Mouse (Mus musculus) stomach, embryonic 16.5 days (tissue): ENCODE results near the gene Pus7. TPM values are rescaled to one million over a fixed set of nuclear protein-coding genes. Genes with fewer than 3 reads are reported as not detected.

Experiments used
- ATAC-seq: fragments of 200-750 bp; cut with Nextera tagmentation; 2 replicates; pipeline ENCODE4 v1.8.0; 2017; ENCODE audit warnings: moderate number of reproducible peaks, moderate TSS enrichment; ENCODE audit not compliant: insufficient read depth, low FRiP score
- H3K27ac ChIP-seq: fragments of 300-500 bp; sonication (generic); 2 replicates; pipeline ENCODE4 v1.5.1; 2014; ENCODE audit warnings: low read length
- H3K27me3 ChIP-seq: fragments of 300-500 bp; sonication (generic); 2 replicates; pipeline ENCODE4 v1.6.1; 2014; ENCODE audit warnings: low read length, control low read depth, mixed read lengths; ENCODE audit not compliant: control insufficient read depth, insufficient read depth
- H3K36me3 ChIP-seq: fragments of 300-500 bp; sonication (generic); 2 replicates; pipeline ENCODE4 v1.6.1; 2014; ENCODE audit warnings: low read length; ENCODE audit not compliant: control insufficient read depth, insufficient read depth
- H3K4me1 ChIP-seq: fragments of 300-500 bp; sonication (generic); 2 replicates; pipeline ENCODE4 v1.6.1; 2014; ENCODE audit warnings: low read length, control low read depth, mixed read lengths; ENCODE audit not compliant: control insufficient read depth, insufficient read depth
- H3K4me2 ChIP-seq: fragments of 300-500 bp; sonication (generic); 2 replicates; pipeline ENCODE4 v1.6.1; 2014; ENCODE audit warnings: low read depth, low read length, mixed read lengths
- H3K4me3 ChIP-seq: fragments of 300-500 bp; sonication (generic); replicated peaks from 2 replicates; pipeline ENCODE4 v1.5.1; 2014; ENCODE audit warnings: mild to moderate bottlenecking, low read length
- H3K9ac ChIP-seq: fragments of 300-500 bp; sonication (generic); 2 replicates; pipeline ENCODE4 v1.6.1; 2014; ENCODE audit warnings: low read length
- H3K9me3 ChIP-seq: fragments of 300-500 bp; sonication (generic); replicated peaks from 2 replicates; pipeline ENCODE4 v1.6.1; 2016; ENCODE audit warnings: low read length, control low read depth; ENCODE audit not compliant: control insufficient read depth
- WGBS: fragments of 180-500 bp; shearing (Covaris S2); extraction: QIAGEN DNeasy Blood & Tissue Kit; methylation state at CpG from one replicate; pipeline ENCODE4 v1.1.7; 2014; 5-methylcytosine and 5-hydroxymethylcytosine counted together
- polyA plus RNA-seq: library from polyadenylated mRNA; unstranded; fragments of >200 nt; fragmentation: Nextera tagmentation; extraction: Ambion mirVana; gene quantifications from 2 replicates; pipeline ENCODE4 v1.2.1, GENCODE M21; 2015

Pus7 gene
- polyA plus RNA-seq, result 31.0 and 31.3 TPM in 2 replicates

DNA sequence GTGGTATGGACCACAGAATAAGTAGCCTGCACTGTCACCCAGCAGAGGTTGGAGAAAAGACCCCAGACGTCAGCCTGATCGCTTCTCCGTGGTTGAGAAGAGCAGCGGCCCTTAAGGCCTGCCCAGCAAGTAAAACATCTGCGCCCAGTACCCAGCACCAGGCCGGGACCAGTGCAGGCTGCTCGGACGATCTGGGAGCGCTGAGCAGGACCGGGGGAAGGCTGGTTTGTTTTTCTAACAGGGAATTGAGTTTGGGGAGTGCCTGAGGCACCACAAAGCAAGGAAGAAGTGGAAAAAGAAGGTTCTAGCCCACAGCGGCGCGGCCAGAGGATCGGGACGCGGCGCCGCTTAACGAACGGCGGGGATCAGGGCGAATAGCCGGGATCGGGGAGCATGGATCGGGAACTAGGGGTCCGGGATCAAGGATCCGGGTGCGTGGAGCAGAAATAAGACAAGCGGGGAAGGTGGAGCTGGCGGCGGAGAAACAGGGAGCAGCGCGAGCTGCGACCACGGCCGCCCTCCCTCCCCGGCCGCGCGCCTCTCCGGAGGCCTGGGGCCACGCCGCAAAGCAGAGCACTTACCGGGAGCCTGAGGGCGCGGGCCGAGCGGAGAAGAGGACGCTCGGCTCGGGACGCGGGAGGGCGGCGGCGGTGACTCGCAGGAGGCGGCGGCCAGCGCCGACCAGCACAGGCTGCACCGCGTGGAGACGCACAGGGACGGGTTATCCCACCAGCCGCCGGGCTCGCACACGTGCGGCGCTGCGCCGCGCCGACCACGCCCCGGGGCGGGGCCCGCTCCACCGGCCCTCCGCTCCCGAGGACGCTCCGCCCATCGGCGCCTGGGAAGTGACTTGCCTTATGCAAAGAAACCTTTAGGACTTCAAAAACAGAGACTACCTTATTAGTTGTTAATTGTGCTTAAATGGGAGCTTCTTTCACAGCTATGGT is at the start of gene Pus7:
Gene Pus7 (minus strand): TSS at position 781 of the 947 bp plus-strand sequence.
- Histone ChIP-seq H3K9me3 (no peaks in the 10 kb centered on the region), H3K27me3 (no peaks in the 10 kb centered on the region), H3K4me2 (peak within 1 kb of the TSS; percentile 69), H3K27ac (peak within 1 kb of the TSS; percentile 56), H3K36me3 (no peaks in the 10 kb centered on the region), H3K4me3 (peak within 1 kb of the TSS; percentile 81), H3K9ac (peak within 1 kb of the TSS; percentile 87), H3K4me1 (peaks cover 4% of the 10 kb centered on the region)
- peak; percentile 94 for ATAC-seq
- WGBS, result under 1% methylated on average over 83 of the region's 86 CpGs

DNA sequence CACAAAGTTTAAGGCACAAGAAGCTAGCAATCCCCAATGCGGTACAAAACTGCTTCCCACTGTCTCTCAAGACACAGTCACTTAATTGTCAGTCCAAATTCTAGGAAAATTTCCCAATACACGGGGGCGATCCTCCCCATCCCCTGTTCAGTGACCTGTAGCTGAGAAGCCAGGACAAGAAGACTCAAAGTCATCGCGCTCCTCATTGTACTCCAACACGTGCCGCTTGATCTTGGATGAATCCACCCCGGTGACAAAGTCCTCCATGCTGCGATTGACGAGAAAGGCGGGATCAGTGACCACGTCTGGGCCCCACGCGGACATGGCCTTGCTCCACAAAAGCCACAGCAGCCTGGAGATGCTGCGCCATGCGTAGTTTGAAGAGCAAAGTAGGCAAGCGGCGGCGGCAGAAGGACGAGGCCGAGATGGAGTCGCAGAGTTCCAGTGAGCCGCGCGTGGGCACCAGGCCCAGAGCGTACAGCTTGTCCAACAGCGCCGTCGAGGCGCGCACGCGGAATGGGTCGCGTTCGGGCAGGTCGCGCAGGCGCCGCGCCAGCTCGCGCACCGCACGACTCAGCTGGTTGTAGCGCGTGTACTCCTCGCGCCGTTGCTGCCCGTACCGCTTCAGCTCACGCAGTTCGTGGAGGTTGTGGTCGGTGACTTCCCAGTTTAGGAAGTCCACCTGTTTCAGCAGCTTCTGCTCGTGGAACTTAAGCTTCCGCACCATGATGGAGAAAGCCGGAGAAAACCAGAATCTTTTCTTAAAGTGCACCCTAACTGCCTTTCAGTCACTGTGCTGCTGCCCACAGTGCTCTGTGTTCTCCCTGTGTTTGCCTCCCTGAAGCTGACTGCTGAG is 47.6 kb upstream of the Pus7 start:
- H3K27ac ChIP-seq, result no peak overlapping the region
- peak overlapping the region; percentile 19 for H3K4me3 ChIP-seq
- no peaks in the 10 kb centered on the region for H3K36me3 ChIP-seq
- H3K4me2 ChIP-seq, result peak overlapping the region; percentile 36
- H3K9me3 ChIP-seq, result no peaks in the 10 kb centered on the region
- H3K27me3 ChIP-seq, result peaks cover 14% of the 10 kb centered on the region; the same call in 1 of the 2 replicates
- WGBS, result 40% methylated on average over 58 of the region's 58 CpGs
- H3K9ac ChIP-seq, result no peak overlapping the region
- no peak for ATAC-seq
- no peaks in the 10 kb centered on the region for H3K4me1 ChIP-seq

DNA sequence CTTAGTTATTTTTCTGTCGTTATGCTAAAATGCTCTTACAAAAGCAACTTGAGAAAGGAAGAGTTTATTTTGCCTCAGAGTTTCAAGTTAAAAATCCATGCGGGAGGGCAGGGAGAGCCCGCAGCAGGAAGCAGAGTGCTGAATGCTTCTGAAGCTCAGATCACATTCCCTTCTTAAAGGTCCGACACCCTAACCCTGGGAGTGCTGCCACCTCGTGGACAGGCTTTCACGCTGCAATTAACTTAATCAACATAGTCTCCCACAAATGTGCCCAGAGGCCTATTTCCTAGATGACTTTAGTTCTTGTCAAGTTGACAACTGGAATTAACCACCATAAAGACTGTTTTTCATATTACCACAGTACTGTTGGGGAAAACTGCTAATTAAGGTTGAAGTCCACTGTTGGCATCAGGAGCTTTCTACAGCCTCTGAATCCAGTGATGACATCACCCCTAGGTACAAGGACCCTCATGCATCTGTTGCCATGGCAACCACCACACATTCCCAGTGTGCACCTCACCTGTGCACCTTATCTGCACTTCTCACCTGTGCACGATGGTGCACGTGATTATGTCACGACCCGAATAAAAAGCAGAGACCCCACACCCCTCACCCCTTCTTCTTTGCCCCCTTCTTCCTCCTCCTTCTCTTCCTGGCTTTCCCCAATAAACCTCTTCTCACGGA is 43.0 kb upstream of the Pus7 start:
- Histone ChIP-seq H3K27ac (no peak overlapping the region), H3K4me2 (no peak overlapping the region), H3K4me1 (no peaks in the 10 kb centered on the region), H3K9me3 (no peaks in the 10 kb centered on the region), H3K27me3 (peaks cover 8% of the 10 kb centered on the region; the same call in 1 of the 2 replicates), H3K9ac (no peak overlapping the region), H3K36me3 (no peaks in the 10 kb centered on the region), H3K4me3 (no peak overlapping the region)
- no peak for ATAC-seq
- 33% methylated on average over 11 of the region's 11 CpGs for WGBS

DNA sequence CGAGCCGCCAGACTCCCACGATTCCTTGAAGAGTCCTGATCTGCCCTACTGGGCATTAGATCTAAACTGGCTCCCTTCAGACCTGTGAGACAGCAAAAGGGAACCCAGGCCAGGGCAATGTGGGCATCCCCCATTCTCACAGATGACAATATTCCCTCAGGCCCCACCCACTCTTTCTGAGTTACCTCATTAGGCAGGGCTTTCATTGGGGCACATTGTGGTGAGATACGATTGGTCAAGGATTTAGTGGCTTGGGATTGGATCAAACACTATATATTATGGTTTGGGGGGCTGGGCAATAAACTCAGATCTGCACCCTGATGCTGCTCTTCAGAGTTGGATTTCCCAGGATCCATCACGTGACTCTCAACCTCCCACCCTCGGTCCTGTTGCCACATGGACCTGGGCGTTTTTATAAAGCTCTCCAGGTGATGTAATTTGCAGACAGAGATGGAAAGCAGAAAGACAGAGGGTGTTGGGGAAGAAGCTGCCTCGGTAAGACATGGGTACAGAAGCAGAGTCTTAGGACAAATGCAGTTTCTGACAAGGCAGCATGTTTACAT is 40.7 kb upstream of the Pus7 start:
- ATAC-seq, result no peak
- no peak overlapping the region for H3K27ac ChIP-seq
- H3K9ac ChIP-seq, result no peak overlapping the region
- WGBS, result 79% methylated on average over 8 of the region's 8 CpGs
- H3K36me3 ChIP-seq, result peaks cover 9% of the 10 kb centered on the region; the same call in 1 of the 2 replicates
- no peaks in the 10 kb centered on the region for H3K9me3 ChIP-seq
- H3K27me3 ChIP-seq, result no peaks in the 10 kb centered on the region
- H3K4me3 ChIP-seq, result no peak overlapping the region
- no peaks in the 10 kb centered on the region for H3K4me1 ChIP-seq
- H3K4me2 ChIP-seq, result no peak overlapping the region

DNA sequence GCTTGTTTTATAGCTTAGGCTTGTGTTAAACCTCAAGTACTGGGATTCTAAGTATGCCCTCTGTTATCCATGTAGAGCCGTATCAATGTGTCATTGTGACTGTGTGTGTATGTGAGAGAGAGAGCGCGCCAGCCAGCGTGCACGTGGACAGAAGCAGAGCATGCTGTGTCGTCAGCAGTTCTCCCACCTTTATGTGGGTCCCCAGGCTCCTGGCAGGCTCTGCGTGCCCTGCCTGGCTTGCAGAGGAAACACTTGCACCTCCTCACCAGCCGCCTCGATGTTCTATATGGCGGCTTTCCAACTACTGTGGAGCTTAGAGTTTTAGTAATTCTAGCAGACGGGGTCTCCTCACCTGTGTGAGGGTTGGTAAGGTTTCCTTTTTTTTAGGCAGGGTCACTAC is 38.8 kb upstream of the Pus7 start:
- no peak for ATAC-seq
- no peak overlapping the region for H3K9ac ChIP-seq
- no peaks in the 10 kb centered on the region for H3K27me3 ChIP-seq
- H3K27ac ChIP-seq, result no peak overlapping the region
- 70% methylated on average over 11 of the region's 11 CpGs for WGBS
- peaks cover 18% of the 10 kb centered on the region for H3K36me3 ChIP-seq
- H3K4me3 ChIP-seq, result no peak overlapping the region
- no peaks in the 10 kb centered on the region for H3K4me1 ChIP-seq
- no peak overlapping the region for H3K4me2 ChIP-seq
- H3K9me3 ChIP-seq, result no peaks in the 10 kb centered on the region

DNA sequence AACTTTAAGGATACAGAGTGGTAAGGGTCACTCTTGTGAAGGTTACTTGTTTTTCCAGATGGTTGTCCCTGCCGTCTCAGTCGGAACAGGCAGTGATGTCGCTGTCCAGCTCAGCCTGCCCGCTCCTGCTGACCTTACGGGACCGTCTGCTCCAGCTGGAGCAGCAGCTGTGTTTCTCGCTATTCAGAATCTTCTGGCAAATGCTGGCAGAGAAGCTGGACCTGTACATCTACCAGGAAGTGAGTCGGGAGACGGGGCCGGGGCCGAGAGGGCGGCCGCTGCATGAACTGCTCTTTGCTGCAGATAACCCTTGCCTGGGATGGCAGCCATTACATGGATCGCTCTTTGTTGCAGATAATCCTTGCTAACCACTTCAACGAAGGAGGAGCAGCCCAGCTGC is 33.2 kb upstream of the Pus7 start:
- H3K36me3 ChIP-seq, result peaks cover 54% of the 10 kb centered on the region
- H3K4me1 ChIP-seq, result no peaks in the 10 kb centered on the region
- H3K27me3 ChIP-seq, result no peaks in the 10 kb centered on the region
- WGBS, result 90% methylated on average over 15 of the region's 15 CpGs
- no peaks in the 10 kb centered on the region for H3K9me3 ChIP-seq
- no peak overlapping the region for H3K4me3 ChIP-seq
- H3K9ac ChIP-seq, result no peak overlapping the region
- no peak for ATAC-seq
- no peak overlapping the region for H3K4me2 ChIP-seq
- no peak overlapping the region for H3K27ac ChIP-seq

DNA sequence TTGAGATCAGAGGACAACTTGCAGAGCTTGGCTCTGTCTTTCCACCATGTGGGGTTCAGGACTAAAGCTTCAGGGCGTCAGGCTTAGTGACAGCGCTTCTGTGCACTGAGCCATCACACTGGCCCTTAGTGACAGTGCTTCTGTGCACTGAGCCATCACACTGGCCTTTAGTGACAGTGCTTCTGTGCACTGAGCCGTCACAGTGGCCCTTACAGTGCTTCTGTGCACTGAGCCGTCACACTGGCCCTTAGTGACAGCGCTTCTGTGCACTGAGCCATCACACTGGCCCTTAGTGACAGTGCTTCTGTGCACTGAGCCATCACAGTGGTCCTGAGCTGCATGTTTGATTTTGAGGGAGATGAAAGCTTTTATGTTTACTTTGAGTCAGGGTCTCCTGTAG is 31.3 kb upstream of the Pus7 start:
- no peak for ATAC-seq
- H3K27me3 ChIP-seq, result no peaks in the 10 kb centered on the region
- no peaks in the 10 kb centered on the region for H3K9me3 ChIP-seq
- no peaks in the 10 kb centered on the region for H3K4me1 ChIP-seq
- WGBS, result 91% methylated on average over 5 of the region's 5 CpGs
- H3K9ac ChIP-seq, result no peak overlapping the region
- no peak overlapping the region for H3K4me2 ChIP-seq
- H3K27ac ChIP-seq, result no peak overlapping the region
- no peak overlapping the region for H3K4me3 ChIP-seq
- peaks cover 58% of the 10 kb centered on the region for H3K36me3 ChIP-seq

DNA sequence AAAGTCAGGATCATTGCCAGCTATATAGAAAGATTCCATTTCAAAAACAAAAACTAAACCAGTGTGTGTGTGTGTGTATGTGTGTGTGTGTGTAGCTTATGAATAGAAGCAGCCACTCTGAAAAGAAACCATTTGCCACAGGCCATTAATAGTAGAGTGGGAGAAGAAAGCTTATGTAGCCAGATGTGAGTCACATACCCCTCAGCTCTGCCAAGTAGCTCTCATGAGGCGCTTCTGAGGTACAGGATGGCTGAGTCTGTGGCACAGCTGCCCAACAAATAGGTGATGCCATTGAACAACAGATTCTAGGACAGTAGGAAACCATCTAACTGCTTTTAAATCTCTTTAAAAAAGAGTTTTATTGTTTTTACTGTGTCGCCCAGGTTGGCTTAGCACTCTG is 9.2 kb upstream of the Pus7 start:
- Histone ChIP-seq H3K4me1 (peaks cover 6% of the 10 kb centered on the region), H3K27me3 (no peaks in the 10 kb centered on the region), H3K4me3 (no peak overlapping the region), H3K9ac (no peak overlapping the region), H3K9me3 (no peaks in the 10 kb centered on the region), H3K4me2 (no peak overlapping the region), H3K27ac (no peak overlapping the region), H3K36me3 (no peaks in the 10 kb centered on the region; the same call in 1 of the 2 replicates)
- 92% methylated on average over 2 of the region's 2 CpGs for WGBS
- no peak for ATAC-seq
